Mouse (Mus musculus): ENCODE results near the gene Clip2.

- TF ChIP-seq CTCF (IDR thresholded peaks at IDR 0.05; ENCODE audit: low read depth) (no peak), EP300 (optimal IDR thresholded peaks at IDR 0.05) (no peak)
These were observed 15.2 kb upstream of the Clip2 start for GRCm38 (mm10) chr5:134567445-134567844.

All from stomach, postnatal 0 days (tissue).